Mouse (Mus musculus): ENCODE measurements around the gene Prdx5. TPM values are rescaled to one million over a fixed set of nuclear protein-coding genes. Genes with fewer than 3 reads are reported as not detected.

Gene Prdx5
- polyA plus RNA-seq, 1 experiment, result 2,285 TPM

DNA sequence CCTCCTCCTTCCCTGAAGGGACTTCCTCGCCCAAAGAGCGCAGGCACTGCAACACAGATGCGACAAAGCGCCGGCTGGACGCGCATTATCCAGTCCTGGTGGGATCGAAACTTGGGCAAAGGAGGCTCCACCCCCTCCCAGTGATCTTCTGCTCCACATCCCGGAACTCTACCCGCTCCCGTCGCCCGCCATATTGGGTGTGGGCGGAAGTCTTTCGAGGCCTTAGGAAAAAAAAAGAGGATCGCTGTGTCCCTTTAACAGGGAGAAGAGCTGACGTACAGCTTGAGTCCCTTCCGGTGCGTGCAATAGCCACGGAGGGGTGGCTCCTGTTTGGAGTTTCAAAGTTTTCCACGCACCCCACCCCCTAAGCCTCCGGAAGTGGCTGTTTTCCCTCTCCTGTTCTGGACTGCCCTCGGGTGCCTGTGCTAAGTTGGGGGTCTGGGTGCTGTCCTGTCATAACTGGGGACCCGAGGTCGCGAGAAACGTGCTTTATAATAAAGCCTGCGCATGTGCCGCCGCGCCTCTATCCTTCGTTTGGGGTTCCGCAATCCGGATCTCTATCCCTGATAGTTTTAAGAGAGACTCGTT is 41.6 kb upstream of the Prdx5 start:
- Histone ChIP-seq H3K27ac (ENCODE audit: insufficient read depth, low read depth, low read length) (peak overlapping the region; percentile 95), H3K36me3 (ENCODE audit: control insufficient read depth, insufficient read depth, low read length) (no peaks in the 10 kb centered on the region), H3K4me1 (ENCODE audit: control insufficient read depth, insufficient read depth, low read length) (peaks cover 14% of the 10 kb centered on the region; the same call in 1 of the 2 replicates), H3K27me3 (replicated peaks; ENCODE audit: control insufficient read depth, insufficient read depth, low read length) (no peaks in the 10 kb centered on the region), H3K4me3 (ENCODE audit: insufficient read depth, low read depth, low read length) (peak overlapping the region; percentile 91)
- TF ChIP-seq POLR2A (IDR thresholded peaks at IDR 0.05; ENCODE audit: low read depth, low read length) (peak; percentile 54), CTCF (conservative IDR thresholded peaks at IDR 0.05; ENCODE audit: insufficient read depth, insufficient read length, low read depth, low read length) (no peak)
- under 1% methylated on average over 35 of the region's 35 CpGs for WGBS
- peak; percentile 98 for DNase-seq

DNA sequence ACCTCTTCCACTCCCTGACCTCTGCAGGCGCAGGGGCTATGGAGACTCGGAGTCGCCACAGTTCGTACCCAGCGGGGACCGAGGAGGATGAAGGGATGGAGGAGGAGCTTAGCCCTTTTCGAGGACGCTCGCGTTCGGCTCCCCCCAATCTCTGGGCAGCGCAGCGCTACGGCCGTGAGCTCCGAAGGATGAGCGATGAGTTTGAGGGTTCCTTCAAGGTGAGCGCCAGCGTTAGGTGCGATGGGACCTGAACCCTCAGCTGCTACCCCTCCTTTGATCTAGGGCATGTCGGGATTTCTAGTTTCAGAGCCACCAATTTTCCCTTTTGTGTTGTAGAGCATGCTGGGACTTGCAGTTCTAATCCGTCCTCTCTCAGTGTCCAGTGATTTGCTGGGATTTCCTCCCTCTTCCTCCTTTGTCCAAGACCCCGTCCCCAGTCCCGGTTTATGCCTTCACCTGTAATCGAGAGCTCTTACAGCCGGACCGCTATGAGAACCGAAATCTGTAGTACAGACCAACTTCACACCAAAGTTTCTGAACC is 40.8 kb upstream of the Prdx5 start:
- H3K4me3 ChIP-seq (ENCODE audit: insufficient read depth, low read depth, low read length), result peak overlapping the region; percentile 91
- WGBS, result under 1% methylated on average over 28 of the region's 28 CpGs
- H3K27me3 ChIP-seq (replicated peaks; ENCODE audit: control insufficient read depth, insufficient read depth, low read length), result no peaks in the 10 kb centered on the region
- TF ChIP-seq POLR2A (IDR thresholded peaks at IDR 0.05; ENCODE audit: low read depth, low read length) (peak; percentile 73), CTCF (conservative IDR thresholded peaks at IDR 0.05; ENCODE audit: insufficient read depth, insufficient read length, low read depth, low read length) (0 out of 2 replicates have a peak, but pooled peaks have one; percentile 1)
- H3K36me3 ChIP-seq (ENCODE audit: control insufficient read depth, insufficient read depth, low read length), result no peaks in the 10 kb centered on the region
- peaks cover 14% of the 10 kb centered on the region; the same call in 1 of the 2 replicates for H3K4me1 ChIP-seq (ENCODE audit: control insufficient read depth, insufficient read depth, low read length)
- H3K27ac ChIP-seq (ENCODE audit: insufficient read depth, low read depth, low read length), result peak overlapping the region; percentile 95
- peak; percentile 80 for DNase-seq

DNA sequence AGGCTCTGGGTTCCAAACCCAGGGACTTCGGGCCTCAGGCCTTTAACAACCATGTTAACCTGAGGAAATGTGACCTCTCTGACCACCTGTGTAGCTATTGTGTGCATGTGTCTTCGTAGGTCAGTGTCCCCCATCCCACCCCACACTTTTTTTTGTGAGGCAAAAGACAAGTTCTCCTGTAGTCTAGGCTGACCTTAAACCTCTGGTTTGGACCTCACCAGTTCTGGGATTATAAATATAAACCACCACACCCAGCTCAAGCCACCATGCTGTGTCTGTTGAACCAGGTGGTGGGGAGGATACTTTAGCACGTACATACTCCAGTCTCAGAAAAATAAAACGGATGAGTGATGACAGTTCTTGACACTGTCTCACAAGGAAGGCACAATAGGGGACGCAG is 40.0 kb upstream of the Prdx5 start:
- Histone ChIP-seq H3K4me1 (ENCODE audit: control insufficient read depth, insufficient read depth, low read length) (peaks cover 14% of the 10 kb centered on the region; the same call in 1 of the 2 replicates), H3K27me3 (replicated peaks; ENCODE audit: control insufficient read depth, insufficient read depth, low read length) (no peaks in the 10 kb centered on the region), H3K4me3 (ENCODE audit: insufficient read depth, low read depth, low read length) (no peak overlapping the region), H3K36me3 (ENCODE audit: control insufficient read depth, insufficient read depth, low read length) (no peaks in the 10 kb centered on the region), H3K27ac (ENCODE audit: insufficient read depth, low read depth, low read length) (no peak overlapping the region)
- 50% methylated on average over 5 of the region's 5 CpGs for WGBS
- TF ChIP-seq POLR2A (IDR thresholded peaks at IDR 0.05; ENCODE audit: low read depth, low read length) (no peak), CTCF (conservative IDR thresholded peaks at IDR 0.05; ENCODE audit: insufficient read depth, insufficient read length, low read depth, low read length) (no peak)
- no peak for DNase-seq

DNA sequence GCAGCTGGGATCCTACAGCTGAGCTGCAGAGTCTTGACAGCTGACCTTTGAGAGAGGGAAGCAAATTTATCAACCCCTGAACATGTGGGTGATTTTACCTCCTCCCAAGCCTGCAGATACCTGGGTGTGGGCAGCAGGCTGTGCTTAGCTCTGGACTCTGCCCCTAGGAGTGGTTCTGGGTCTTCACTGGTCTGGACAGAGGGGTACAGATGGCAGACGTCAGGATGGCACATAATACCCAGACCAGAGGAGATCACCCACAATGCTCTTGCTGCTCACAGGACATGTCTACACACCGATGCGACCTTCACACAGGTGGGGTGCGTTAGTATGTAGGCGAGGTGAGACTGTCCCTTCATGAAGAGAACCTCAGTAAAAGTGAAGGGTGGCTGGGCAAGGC is 39.6 kb upstream of the Prdx5 start:
- no peak overlapping the region for H3K4me3 ChIP-seq (ENCODE audit: insufficient read depth, low read depth, low read length)

DNA sequence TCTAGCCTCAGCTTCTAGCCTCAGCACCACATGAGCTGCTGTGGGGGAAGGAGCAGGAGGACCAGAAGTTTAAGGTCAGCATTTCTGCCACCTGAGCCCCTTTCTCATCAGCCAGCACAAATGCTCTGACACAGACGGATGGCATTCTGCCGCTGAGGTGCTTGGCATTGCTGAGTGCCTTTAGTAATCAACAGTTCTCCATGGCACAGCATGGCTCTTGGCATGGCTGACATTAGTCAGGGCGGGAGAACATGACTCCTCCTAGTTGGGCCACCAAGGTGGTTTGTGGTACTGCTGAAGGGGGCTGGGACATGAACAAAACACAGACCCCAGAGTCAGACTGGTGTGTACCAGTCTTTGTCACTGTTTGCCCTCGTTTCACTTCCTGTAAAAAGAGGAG is 38.3 kb upstream of the Prdx5 start:
- TF ChIP-seq CTCF (conservative IDR thresholded peaks at IDR 0.05; ENCODE audit: insufficient read depth, insufficient read length, low read depth, low read length) (no peak), POLR2A (IDR thresholded peaks at IDR 0.05; ENCODE audit: low read depth, low read length) (no peak)
- WGBS, result 84% methylated on average over 4 of the region's 4 CpGs
- Histone ChIP-seq H3K4me3 (ENCODE audit: insufficient read depth, low read depth, low read length) (no peak overlapping the region), H3K27me3 (replicated peaks; ENCODE audit: control insufficient read depth, insufficient read depth, low read length) (no peaks in the 10 kb centered on the region), H3K4me1 (ENCODE audit: control insufficient read depth, insufficient read depth, low read length) (peaks cover 14% of the 10 kb centered on the region; the same call in 1 of the 2 replicates), H3K27ac (ENCODE audit: insufficient read depth, low read depth, low read length) (no peak overlapping the region), H3K36me3 (ENCODE audit: control insufficient read depth, insufficient read depth, low read length) (no peaks in the 10 kb centered on the region)
- no peak for DNase-seq

More for the DNA sequence above, 39.6 kb upstream of the Prdx5 start:
- H3K27ac ChIP-seq (ENCODE audit: insufficient read depth, low read depth, low read length), result no peak overlapping the region
- H3K36me3 ChIP-seq (ENCODE audit: control insufficient read depth, insufficient read depth, low read length), result no peaks in the 10 kb centered on the region
- WGBS, result 85% methylated on average over 5 of the region's 5 CpGs
- DNase-seq, result no peak
- H3K27me3 ChIP-seq (replicated peaks; ENCODE audit: control insufficient read depth, insufficient read depth, low read length), result no peaks in the 10 kb centered on the region
- peaks cover 14% of the 10 kb centered on the region; the same call in 1 of the 2 replicates for H3K4me1 ChIP-seq (ENCODE audit: control insufficient read depth, insufficient read depth, low read length)
- TF ChIP-seq CTCF (conservative IDR thresholded peaks at IDR 0.05; ENCODE audit: insufficient read depth, insufficient read length, low read depth, low read length), result no peak
- no peak for TF ChIP-seq POLR2A (IDR thresholded peaks at IDR 0.05; ENCODE audit: low read depth, low read length)

DNA sequence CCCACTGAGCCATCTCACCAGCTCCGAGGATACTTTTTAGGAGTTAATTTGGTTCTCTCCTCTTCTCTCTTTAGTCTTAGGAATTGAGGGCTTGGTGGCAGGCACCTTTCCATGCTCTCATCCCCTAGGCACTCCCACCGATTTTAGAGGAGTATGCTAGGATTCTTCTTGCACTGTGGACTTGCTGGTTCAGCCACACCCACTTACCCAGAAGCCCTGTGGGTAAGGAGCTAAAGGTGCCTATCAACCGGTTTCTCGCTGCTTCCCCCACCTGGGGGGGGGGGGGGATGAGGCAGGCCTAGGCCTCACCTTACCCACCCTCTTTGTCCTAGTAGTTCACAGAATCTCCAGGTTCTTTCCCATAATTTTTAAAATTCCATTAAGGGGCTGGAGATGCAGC is 37.8 kb upstream of the Prdx5 start:
- no peak for DNase-seq
- TF ChIP-seq CTCF (conservative IDR thresholded peaks at IDR 0.05; ENCODE audit: insufficient read depth, insufficient read length, low read depth, low read length) (no peak), POLR2A (IDR thresholded peaks at IDR 0.05; ENCODE audit: low read depth, low read length) (no peak)
- no peaks in the 10 kb centered on the region for H3K36me3 ChIP-seq (ENCODE audit: control insufficient read depth, insufficient read depth, low read length)
- no peak overlapping the region for H3K4me3 ChIP-seq (ENCODE audit: insufficient read depth, low read depth, low read length)
- H3K27me3 ChIP-seq (replicated peaks; ENCODE audit: control insufficient read depth, insufficient read depth, low read length), result no peaks in the 10 kb centered on the region
- H3K27ac ChIP-seq (ENCODE audit: insufficient read depth, low read depth, low read length), result no peak overlapping the region
- 54% methylated on average over 4 of the region's 4 CpGs for WGBS
- peaks cover 11% of the 10 kb centered on the region; the same call in 1 of the 2 replicates for H3K4me1 ChIP-seq (ENCODE audit: control insufficient read depth, insufficient read depth, low read length)

DNA sequence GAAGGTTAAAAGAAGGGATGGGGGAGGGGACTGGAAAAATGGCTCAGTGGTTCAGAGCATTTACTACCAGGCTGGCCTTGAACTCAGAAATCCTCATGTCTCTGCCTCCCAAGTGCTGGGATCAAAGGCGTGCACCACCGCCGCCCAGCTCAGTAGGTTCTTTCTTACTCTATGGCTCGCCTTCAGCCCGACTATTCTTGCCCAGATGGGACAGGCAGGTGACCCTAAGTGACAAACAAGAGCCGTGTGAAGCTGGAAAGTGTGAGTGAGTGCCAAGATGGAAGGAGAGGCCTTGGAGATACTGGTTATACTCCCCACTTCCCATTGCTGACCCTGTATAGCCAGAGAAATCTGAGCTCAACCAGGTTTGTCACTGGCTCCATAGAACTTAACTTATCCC is 33.8 kb upstream of the Prdx5 start:
- no peak for DNase-seq
- H3K4me1 ChIP-seq (ENCODE audit: control insufficient read depth, insufficient read depth, low read length), result peaks cover 10% of the 10 kb centered on the region; the same call in 1 of the 2 replicates
- no peak overlapping the region for H3K27ac ChIP-seq (ENCODE audit: insufficient read depth, low read depth, low read length)
- H3K27me3 ChIP-seq (replicated peaks; ENCODE audit: control insufficient read depth, insufficient read depth, low read length), result no peaks in the 10 kb centered on the region
- H3K36me3 ChIP-seq (ENCODE audit: control insufficient read depth, insufficient read depth, low read length), result no peaks in the 10 kb centered on the region
- TF ChIP-seq CTCF (conservative IDR thresholded peaks at IDR 0.05; ENCODE audit: insufficient read depth, insufficient read length, low read depth, low read length), result no peak
- no peak for TF ChIP-seq POLR2A (IDR thresholded peaks at IDR 0.05; ENCODE audit: low read depth, low read length)
- no peak overlapping the region for H3K4me3 ChIP-seq (ENCODE audit: insufficient read depth, low read depth, low read length)
- 94% methylated on average over 6 of the region's 6 CpGs for WGBS
